Mouse (Mus musculus) cerebellum, postnatal 10 days (tissue): Measurements from ENCODE around the gene 1190002N15Rik.
A peak's percentile ranks its signal among the peaks of the same experiment; 100 is the strongest.

Source experiments
- DNase-seq, 2 experiments: peaks; one replicate each; pipeline ENCODE4 v3.0.0; 2021; ENCODE audit warnings: mixed read lengths in 2 of 2

The 1190002N15Rik gene

GRCm38 (mm10) chr9:94529146-94529746 lies 8.6 kb downstream of the 1190002N15Rik start:
- no peak for DNase-seq

- DNase-seq = peak; percentile 79 to 89
These were observed 11.4 kb downstream of the 1190002N15Rik start for GRCm38 (mm10) chr9:94526473-94526872.

GRCm38 (mm10) chr9:94512246-94512645 lies 25.6 kb downstream of the 1190002N15Rik start:
- no peak for DNase-seq

- no peak for DNase-seq
These were observed 26.7 kb downstream of the 1190002N15Rik start for GRCm38 (mm10) chr9:94511139-94511538.

GRCm38 (mm10) chr9:94506980-94507379 lies 30.9 kb downstream of the 1190002N15Rik start:
- no peak for DNase-seq

GRCm38 (mm10) chr9:94491467-94491866 lies 46.4 kb downstream of the 1190002N15Rik start:
- DNase-seq = no peak

- no peak for DNase-seq
These were observed 49.9 kb downstream of the 1190002N15Rik start for GRCm38 (mm10) chr9:94487976-94488375.

- DNase-seq = peak; percentile 20 to 27
These were observed 54.5 kb downstream of the 1190002N15Rik start for GRCm38 (mm10) chr9:94483291-94483879.

GRCm38 (mm10) chr9:94482215-94482975 lies 55.5 kb downstream of the 1190002N15Rik start:
- DNase-seq = peak; percentile 93 to 95

- peak in 1 of 2 experiments; percentile 11 for DNase-seq
These were observed 56.8 kb downstream of the 1190002N15Rik start for GRCm38 (mm10) chr9:94481057-94481456.

GRCm38 (mm10) chr9:94479382-94479781 lies 58.5 kb downstream of the 1190002N15Rik start:
- no peak for DNase-seq

- no peak for DNase-seq
These were observed 58.9 kb downstream of the 1190002N15Rik start for GRCm38 (mm10) chr9:94478954-94479353.

GRCm38 (mm10) chr9:94475973-94476372 lies 61.9 kb downstream of the 1190002N15Rik start:
- no peak for DNase-seq

- no peak for DNase-seq
These were observed 64.0 kb downstream of the 1190002N15Rik start for GRCm38 (mm10) chr9:94473898-94474297.

- no peak for DNase-seq
These were observed 64.8 kb downstream of the 1190002N15Rik start for GRCm38 (mm10) chr9:94472963-94473582.

GRCm38 (mm10) chr9:94471485-94471884 lies 66.4 kb downstream of the 1190002N15Rik start:
- no peak for DNase-seq
